Mouse (Mus musculus) cerebellum, postnatal 25 days (tissue): ENCODE data around the gene R3hdm1.

Experiments
- DNase-seq, 2 experiments: peaks; one replicate each; pipeline ENCODE4 v3.0.0; 2021; ENCODE audit warnings: mixed read lengths in 2 of 2

Gene R3hdm1

GRCm38 (mm10) chr1:128102641-128103461 lies at the start of gene R3hdm1, which contains the start of gene Zranb3:
Gene R3hdm1 (plus strand): TSS chr1:128103301.
Gene Zranb3 (minus strand): TSS chr1:128103047.
- DNase-seq = peak; percentile 94 to 96

GRCm38 (mm10) chr1:128057269-128057668 lies 45.8 kb upstream of the R3hdm1 start:
- no peak for DNase-seq

- DNase-seq = no peak
Observed at GRCm38 (mm10) chr1:128058625-128059024, 44.5 kb upstream of the R3hdm1 start.

- DNase-seq = peak; percentile 4 to 10
Observed at GRCm38 (mm10) chr1:128060655-128061344, 42.3 kb upstream of the R3hdm1 start.

- DNase-seq = no peak
Observed at GRCm38 (mm10) chr1:128061401-128061800, 41.7 kb upstream of the R3hdm1 start.

- no peak for DNase-seq
Observed at GRCm38 (mm10) chr1:128062167-128062566, 40.9 kb upstream of the R3hdm1 start.

GRCm38 (mm10) chr1:128064716-128065115 lies 38.4 kb upstream of the R3hdm1 start:
- no peak for DNase-seq

GRCm38 (mm10) chr1:128068945-128069397 lies 34.1 kb upstream of the R3hdm1 start:
- DNase-seq = no peak

GRCm38 (mm10) chr1:128070003-128070402 lies 33.1 kb upstream of the R3hdm1 start:
- DNase-seq = no peak

GRCm38 (mm10) chr1:128073051-128073450 lies 30.1 kb upstream of the R3hdm1 start:
- DNase-seq = no peak

GRCm38 (mm10) chr1:128076791-128077479 lies 26.2 kb upstream of the R3hdm1 start:
- DNase-seq = no peak

GRCm38 (mm10) chr1:128077788-128078187 lies 25.3 kb upstream of the R3hdm1 start:
- DNase-seq = no peak

- DNase-seq = no peak
Observed at GRCm38 (mm10) chr1:128078646-128079045, 24.5 kb upstream of the R3hdm1 start.

GRCm38 (mm10) chr1:128080936-128081696 lies 22.0 kb upstream of the R3hdm1 start:
- DNase-seq = no peak

- no peak for DNase-seq
Observed at GRCm38 (mm10) chr1:128081873-128082272, 21.2 kb upstream of the R3hdm1 start.

- DNase-seq = peak; percentile 13 to 29
Observed at GRCm38 (mm10) chr1:128082800-128083199, 20.3 kb upstream of the R3hdm1 start.

- no peak for DNase-seq
Observed at GRCm38 (mm10) chr1:128094686-128095085, 8.4 kb upstream of the R3hdm1 start.

GRCm38 (mm10) chr1:128098309-128098708 lies 4.8 kb upstream of the R3hdm1 start:
- no peak for DNase-seq

- peak; percentile 47 to 50 for DNase-seq
Observed at GRCm38 (mm10) chr1:128102251-128102640, 855 bp upstream of the R3hdm1 start.

- no peak for DNase-seq
Observed at GRCm38 (mm10) chr1:128103520-128104088, 503 bp downstream of the R3hdm1 start.

- DNase-seq = no peak
Observed at GRCm38 (mm10) chr1:128120913-128121627, 18.0 kb downstream of the R3hdm1 start.
